Mouse (Mus musculus) G1E (cell line): ENCODE measurements around the gene Tlr12. TPM values are rescaled to one million over a fixed set of nuclear protein-coding genes. Genes with fewer than 3 reads are reported as not detected.

Experiments used
- ATAC-seq: 2 replicates; pipeline ENCODE4 v1.8.0; 2016; ENCODE audit warnings: mild to moderate bottlenecking; ENCODE audit not compliant: insufficient number of reproducible peaks, poor library complexity, low FRiP score, severe bottlenecking; ENCODE audit errors: extremely low read depth
- DNase-seq: peaks from one replicate; pipeline ENCODE4 v3.0.0; 2012; ENCODE audit warnings: low spot score
- H3K27me3 ChIP-seq: 2 replicates; pipeline ENCODE4 v1.6.1; 2012; ENCODE audit warnings: mild to moderate bottlenecking, low read length, inconsistent platforms; ENCODE audit not compliant: insufficient read depth
- H3K36me3 ChIP-seq: replicated peaks from 2 replicates; pipeline ENCODE3; 2012; ENCODE audit warnings: mild to moderate bottlenecking, inconsistent platforms
- H3K4me1 ChIP-seq: 2 replicates; pipeline ENCODE4 v1.6.1; 2012; ENCODE audit warnings: low read depth, low read length, inconsistent platforms, mixed read lengths; ENCODE audit not compliant: insufficient read depth
- H3K4me3 ChIP-seq: 2 replicates; pipeline ENCODE4 v1.5.1; 2012; ENCODE audit warnings: low read depth, mild to moderate bottlenecking, inconsistent platforms, low read length, moderate library complexity, mixed read lengths
- H3K9me3 ChIP-seq: replicated peaks from 2 replicates; pipeline ENCODE4 v1.6.1; 2012; ENCODE audit warnings: inconsistent platforms
- CTCF ChIP-seq: IDR thresholded peaks from 2 replicates; pipeline ENCODE4 v1.5.1; 2012; ENCODE audit warnings: low read depth, low read length, inconsistent platforms, mixed read lengths
- GATA1 ChIP-seq: IDR thresholded peaks from 2 replicates; pipeline ENCODE4 v1.6.1; 2012; ENCODE audit warnings: borderline replicate concordance, low read length, inconsistent platforms, mixed read lengths
- GATA2 ChIP-seq: IDR thresholded peaks from 2 replicates; pipeline ENCODE4 v1.6.1; 2012; ENCODE audit warnings: low read depth, low read length, inconsistent platforms, borderline replicate concordance
- POLR2AphosphoS5 ChIP-seq: IDR thresholded peaks from 2 replicates; pipeline ENCODE4 v1.6.1; 2012; ENCODE audit warnings: low read depth, low read length, inconsistent platforms; ENCODE audit not compliant: insufficient replicate concordance
- TAL1 ChIP-seq: conservative IDR thresholded peaks from 2 replicates; pipeline ENCODE4 v1.6.1; 2012; ENCODE audit warnings: low read depth, low read length, inconsistent platforms, mixed read lengths
- polyA plus RNA-seq: library from polyadenylated mRNA; stranded (reverse); fragments of >175 nt; gene quantifications from 2 replicates; pipeline ENCODE4 v1.2.3, GENCODE M21; 2012
- total RNA-seq, 2 experiments: library from RNA; stranded (forward) in 1 of 2; stranded (reverse) in 1 of 2; fragments of 200-1000 nt in 1 of 2; fragments of >200 nt in 1 of 2; fragmentation: Nextera tagmentation in 1 of 2; gene quantifications; 2 replicates each; pipeline ENCODE4 v1.2.3; 2014 to 2017

Tlr12 gene
- total and polyA plus RNA-seq, 3 experiments: not detected

DNA sequence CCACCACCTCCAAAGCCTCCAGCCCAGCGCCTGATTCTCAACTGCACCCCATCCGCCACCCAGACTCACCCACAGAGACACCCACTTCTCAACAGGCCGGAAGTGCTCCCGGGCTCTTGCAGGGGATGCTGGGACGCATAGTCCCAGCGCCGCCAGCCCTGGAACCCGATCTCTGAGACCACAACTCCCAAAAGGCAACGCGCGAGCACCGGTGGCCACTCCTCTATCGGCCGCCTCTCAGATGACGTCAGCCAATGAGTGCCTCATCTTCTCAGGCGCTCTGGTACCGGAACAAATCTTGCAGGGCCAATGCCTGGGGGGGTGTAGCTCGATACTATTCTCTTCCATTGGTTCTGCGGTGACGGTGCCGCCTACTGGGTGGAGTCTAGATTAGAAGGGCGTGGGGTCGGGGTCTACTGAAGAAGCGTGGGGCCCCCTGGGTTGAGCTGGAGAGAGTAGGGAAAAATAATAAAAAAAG lies 8.5 kb downstream of the Tlr12 start, which contains the start of gene Zscan20:
Gene Zscan20 (minus strand): TSS at position 174 of the 478 bp plus-strand sequence.
- DNase-seq (peak; percentile 96), ATAC-seq (peak; percentile 99)
- peaks cover 23% of the 10 kb centered on the region for H3K36me3 ChIP-seq
- H3K4me1 ChIP-seq: peaks cover 25% of the 10 kb centered on the region
- peaks cover 2% of the 10 kb centered on the region; the same call in 1 of the 2 replicates for H3K27me3 ChIP-seq
- no peaks in the 10 kb centered on the region for H3K9me3 ChIP-seq
- peak within 1 kb of the TSS; percentile 84 for H3K4me3 ChIP-seq
- TF ChIP-seq GATA1 (no peak), CTCF (no peak), TAL1 (no peak), GATA2 (no peak), POLR2AphosphoS5 (no peak)

DNA sequence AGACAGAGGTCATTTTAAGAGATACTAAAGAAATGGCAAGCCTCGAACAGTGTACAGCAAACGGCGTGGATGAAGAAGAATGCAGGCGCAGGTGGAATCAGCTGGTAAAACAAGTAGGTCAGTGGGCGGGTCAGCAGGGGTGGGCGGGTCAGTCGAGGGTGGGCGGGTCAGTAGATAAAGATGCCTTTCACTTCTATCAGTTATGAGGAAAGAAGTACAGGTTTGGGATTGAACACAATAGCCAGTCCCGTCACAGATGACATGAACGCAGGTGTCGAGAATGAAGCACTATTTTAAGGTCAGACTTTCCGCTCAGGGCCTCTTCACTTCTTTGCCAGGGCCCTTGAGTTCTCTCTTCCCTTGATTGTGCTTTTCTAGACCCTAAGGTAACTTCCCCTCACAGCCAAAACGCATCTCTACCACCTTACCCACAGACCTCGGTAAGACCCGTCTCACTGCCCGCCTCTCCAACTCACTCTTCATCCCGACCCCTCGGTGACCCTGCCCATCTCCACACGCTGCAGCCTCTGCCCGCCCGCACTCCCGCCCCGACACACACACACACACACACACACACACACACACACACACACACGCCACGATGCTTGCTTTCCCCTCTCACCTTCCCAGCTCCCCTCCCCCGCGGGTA lies 9.0 kb downstream of the Tlr12 start:
- Histone ChIP-seq H3K27me3 (peaks cover under 1% of the 10 kb centered on the region; the same call in 1 of the 2 replicates), H3K4me3 (peak overlapping the region; percentile 84), H3K4me1 (peaks cover 25% of the 10 kb centered on the region), H3K36me3 (peaks cover 29% of the 10 kb centered on the region), H3K9me3 (no peaks in the 10 kb centered on the region)
- ATAC-seq (no peak), DNase-seq (peak; percentile 30)
- TF ChIP-seq GATA2 (no peak), POLR2AphosphoS5 (no peak), CTCF (no peak), TAL1 (no peak), GATA1 (no peak)

DNA sequence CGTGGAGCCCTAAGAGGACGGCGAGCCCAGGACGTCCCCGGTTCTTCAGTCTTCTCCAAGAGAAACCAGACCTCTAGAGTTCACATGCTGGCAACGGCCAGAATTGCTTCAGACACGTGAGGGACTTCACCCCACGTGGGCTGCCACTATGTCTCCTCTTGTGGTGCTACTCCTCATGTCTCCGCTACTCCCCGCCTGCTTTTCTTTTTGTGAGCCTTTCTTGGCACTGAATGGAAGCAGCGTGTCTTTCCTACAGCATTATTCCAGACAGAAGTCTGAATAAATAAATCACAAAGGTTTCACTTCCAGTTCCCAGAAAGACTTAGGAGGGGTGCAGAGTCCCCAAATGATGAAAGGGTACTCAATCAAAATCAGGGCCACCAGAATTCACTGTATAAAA lies 10.8 kb downstream of the Tlr12 start:
- H3K4me1 ChIP-seq: peaks cover 25% of the 10 kb centered on the region
- no peaks in the 10 kb centered on the region for H3K9me3 ChIP-seq
- no peak for TF ChIP-seq POLR2AphosphoS5
- TF ChIP-seq GATA1: no peak
- TF ChIP-seq CTCF: no peak
- TF ChIP-seq TAL1: no peak
- no peak for TF ChIP-seq GATA2
- no peaks in the 10 kb centered on the region for H3K27me3 ChIP-seq
- no peak overlapping the region for H3K4me3 ChIP-seq
- H3K36me3 ChIP-seq: peaks cover 46% of the 10 kb centered on the region
- no peak for ATAC-seq
- DNase-seq: no peak

DNA sequence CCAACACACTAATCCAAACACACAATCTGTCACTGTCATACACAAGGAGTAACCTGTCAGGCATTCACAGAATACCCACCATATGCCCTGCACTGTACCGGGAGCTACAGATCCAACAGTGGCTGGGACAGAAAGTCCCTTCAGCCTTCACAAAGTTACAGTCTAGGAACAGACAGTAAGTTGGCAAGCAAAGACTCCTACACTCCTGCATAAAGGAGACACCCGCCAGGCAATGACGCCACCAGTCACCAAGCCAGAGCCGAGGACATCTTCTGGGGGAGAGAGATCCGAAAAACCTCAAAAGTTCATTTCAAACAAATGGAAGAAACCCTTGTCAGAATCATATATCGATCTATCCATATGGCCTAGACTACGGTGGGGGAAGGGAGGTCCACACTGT lies 11.8 kb downstream of the Tlr12 start:
- peaks cover 23% of the 10 kb centered on the region for H3K4me1 ChIP-seq
- no peak for TF ChIP-seq POLR2AphosphoS5
- no peak for TF ChIP-seq GATA2
- TF ChIP-seq CTCF: no peak
- TF ChIP-seq GATA1: no peak
- TF ChIP-seq TAL1: no peak
- no peaks in the 10 kb centered on the region for H3K27me3 ChIP-seq
- DNase-seq: no peak
- no peak for ATAC-seq
- H3K4me3 ChIP-seq: no peak overlapping the region
- peaks cover 56% of the 10 kb centered on the region for H3K36me3 ChIP-seq
- H3K9me3 ChIP-seq: no peaks in the 10 kb centered on the region

DNA sequence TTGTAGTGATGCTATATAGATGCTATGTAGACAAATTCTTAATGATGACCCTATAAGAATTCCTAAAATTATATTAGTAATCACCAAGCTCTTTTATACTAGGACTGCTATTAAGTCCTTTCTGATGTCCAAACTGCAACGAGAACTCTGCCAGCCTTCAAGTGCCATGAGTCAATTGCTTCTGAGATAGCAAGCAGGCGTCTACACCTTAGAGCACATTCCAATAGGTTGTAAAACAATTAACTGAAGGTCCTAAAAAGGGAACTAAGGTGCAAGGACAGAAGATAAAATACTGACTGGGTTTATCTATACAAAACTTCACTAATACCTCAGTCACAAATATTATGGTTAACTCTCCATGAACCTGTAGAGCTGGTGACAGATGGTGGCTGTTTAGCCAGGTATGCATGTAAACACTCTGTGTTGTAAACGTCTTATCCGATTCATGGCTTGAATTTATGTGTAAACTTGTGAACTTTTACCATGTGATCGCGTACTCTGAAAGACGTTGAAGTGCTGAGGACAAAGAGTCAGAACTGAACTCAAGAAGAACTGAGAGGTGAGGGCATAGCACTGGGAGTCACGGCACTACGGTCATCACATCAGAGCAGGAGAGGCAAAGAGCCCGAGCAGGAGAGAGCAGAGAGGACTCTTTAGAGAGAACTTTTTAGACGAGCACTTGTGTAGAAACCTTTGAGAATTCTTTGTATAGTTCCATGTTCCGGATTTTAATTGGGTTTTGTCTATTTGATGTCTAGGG lies 20.4 kb downstream of the Tlr12 start:
- ATAC-seq (no peak), DNase-seq (no peak)
- Histone ChIP-seq H3K9me3 (no peaks in the 10 kb centered on the region), H3K27me3 (no peaks in the 10 kb centered on the region), H3K4me3 (no peak overlapping the region), H3K36me3 (peaks cover 35% of the 10 kb centered on the region), H3K4me1 (peaks cover 3% of the 10 kb centered on the region; the same call in 1 of the 2 replicates)
- TF ChIP-seq GATA2 (no peak), CTCF (no peak), GATA1 (no peak), TAL1 (no peak), POLR2AphosphoS5 (no peak)

DNA sequence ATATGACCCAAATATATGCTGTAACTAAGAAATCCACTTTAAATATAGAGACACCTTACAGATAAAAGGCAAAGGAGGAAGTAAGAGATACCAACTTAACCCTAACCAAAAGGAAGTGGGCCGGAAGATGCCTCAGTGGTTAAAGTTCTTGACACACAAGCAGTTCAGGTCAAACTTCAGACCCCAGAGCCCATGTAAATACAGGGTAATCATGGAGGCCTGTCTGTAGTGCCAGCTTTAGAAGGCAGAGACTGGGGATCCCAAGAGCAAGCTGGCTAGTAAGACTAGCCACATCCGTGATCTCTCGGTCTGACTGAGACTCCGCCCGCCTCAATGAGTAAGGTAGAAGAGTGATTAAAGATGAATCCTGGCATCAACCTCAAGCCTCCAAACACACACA lies 24.4 kb downstream of the Tlr12 start:
- TF ChIP-seq CTCF (no peak), TAL1 (no peak), POLR2AphosphoS5 (no peak)
- H3K9me3 ChIP-seq: no peaks in the 10 kb centered on the region
- DNase-seq: no peak
- ATAC-seq: no peak
- no peaks in the 10 kb centered on the region for H3K27me3 ChIP-seq
- H3K36me3 ChIP-seq: peaks cover 44% of the 10 kb centered on the region
- peaks cover 3% of the 10 kb centered on the region; the same call in 1 of the 2 replicates for H3K4me1 ChIP-seq
- H3K4me3 ChIP-seq: no peak overlapping the region
